Mouse (Mus musculus) cerebellum, adult 9-10 months (tissue): ENCODE measurements at regions not wholly inside any gene's neighbourhood (a gene's known extent, or its start where the extent isn't known, plus 50 kb on each side); places are given as distances from the start of the nearest gene placed in this dataset.

Experiments used
- DNase-seq: peaks from one replicate; pipeline ENCODE4 v3.0.0; 2022

DNA sequence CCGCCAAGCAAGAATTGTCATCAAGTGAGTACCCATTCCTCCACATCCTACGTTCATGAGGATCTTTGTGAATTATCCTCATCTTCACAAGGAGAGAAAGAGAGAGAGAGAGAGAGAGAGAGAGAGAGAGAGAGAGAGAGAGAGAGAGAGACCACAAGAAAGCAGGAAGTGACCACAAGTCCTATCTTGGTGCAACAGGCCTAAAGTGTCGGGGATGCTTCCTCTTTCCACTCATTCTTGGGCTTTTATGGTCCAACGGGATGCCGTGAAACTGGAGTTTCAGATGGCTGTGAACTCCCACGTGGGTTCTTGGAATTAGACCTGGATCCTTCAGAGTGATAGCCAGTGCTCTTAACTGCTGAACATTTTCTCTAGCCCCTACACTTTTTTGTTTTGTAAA, 53.1 kb upstream of the Rai14 start:
- no peak for DNase-seq

DNA sequence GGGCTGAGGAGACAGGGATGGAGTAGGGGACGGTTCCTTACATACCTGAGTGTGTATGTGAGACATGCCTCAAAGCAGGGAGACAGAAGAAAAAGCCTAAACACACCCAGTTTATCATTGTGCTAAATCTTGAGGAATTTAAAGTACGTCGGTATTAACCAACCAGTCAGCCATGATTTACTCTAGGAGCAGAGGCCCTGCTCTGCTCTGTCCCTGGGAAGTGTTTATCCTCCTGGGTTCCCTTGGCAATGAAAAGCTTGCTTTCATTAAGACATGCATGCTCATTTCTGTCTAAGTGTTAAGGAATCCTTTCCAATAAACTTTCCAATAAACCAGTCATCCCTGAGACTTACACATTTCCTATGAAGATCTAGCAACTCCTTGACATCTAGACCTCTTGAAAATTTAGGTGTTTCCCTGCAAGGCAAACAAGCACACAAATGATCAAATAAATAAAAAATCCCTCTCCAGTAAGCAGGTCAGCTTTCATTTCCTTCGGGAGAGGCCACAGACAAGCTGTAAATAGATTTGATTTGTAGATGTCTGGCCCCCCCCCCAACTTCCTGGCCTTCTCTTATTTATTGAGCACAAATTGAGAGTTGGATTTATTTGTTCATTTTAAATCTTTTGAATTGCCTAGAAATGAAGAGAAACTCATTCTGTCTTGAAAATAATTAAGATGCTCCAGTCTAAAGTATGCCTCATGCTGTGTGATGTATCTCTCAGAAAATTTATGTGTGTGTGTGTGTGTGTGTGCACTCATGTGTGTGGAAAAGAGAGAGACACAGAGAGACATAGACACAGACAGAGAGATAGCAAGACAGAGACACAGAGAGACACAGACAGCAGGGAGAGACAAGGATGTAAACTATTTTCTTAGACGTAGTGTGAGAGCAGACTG, 56.2 kb upstream of the Rai14 start:
- DNase-seq: no peak

DNA sequence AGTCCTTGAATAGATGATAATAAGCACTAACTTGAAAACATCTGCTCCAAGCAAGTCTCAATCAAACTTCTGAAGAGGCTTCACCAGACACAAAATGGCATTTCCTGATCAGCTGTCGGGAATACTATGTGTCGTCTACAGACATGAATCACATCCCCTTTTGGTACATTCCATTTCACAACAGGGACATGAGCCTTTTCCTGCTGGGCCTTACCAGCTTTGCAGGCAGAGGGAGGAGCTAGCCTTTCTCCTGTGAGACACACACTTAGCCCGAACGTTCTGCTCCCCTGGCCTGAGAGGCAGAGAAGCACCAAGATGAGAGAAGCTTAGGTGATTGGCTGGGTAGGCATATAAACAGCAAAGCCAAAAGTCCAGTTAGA, 56.9 kb upstream of the Rai14 start:
- DNase-seq: no peak

DNA sequence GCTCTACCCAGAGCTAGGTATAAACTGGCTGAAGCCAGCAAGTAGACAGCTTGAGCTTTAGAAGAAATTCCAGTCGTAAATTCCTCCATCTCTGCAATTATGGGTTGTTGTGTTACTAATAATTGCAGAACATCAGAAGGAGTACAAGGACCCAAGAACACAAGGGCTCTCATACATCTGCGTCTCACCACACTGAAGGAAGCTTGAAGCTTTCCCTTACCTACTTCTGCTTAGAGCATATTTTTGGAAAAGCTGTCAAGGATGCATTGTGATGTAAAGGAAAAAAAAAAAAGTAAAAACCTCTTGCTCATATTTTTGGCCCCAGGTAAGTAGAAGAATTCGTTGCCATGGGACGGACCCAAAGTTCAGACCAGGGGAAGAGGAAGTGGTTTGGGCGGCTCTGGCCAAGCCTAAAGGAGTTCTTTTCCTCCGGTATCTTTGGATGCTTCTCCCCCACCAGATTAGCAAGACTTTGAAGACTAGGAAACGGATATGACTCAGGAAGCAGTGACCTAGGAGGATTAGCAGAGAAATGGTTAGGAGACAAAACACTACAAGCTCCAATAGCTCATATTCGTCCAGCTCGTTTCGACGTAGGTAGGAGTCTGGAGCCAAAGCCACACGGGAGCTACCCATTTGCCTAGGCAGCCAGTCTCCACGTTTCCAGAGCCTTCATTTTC, 65.7 kb upstream of the Rai14 start:
- no peak for DNase-seq

DNA sequence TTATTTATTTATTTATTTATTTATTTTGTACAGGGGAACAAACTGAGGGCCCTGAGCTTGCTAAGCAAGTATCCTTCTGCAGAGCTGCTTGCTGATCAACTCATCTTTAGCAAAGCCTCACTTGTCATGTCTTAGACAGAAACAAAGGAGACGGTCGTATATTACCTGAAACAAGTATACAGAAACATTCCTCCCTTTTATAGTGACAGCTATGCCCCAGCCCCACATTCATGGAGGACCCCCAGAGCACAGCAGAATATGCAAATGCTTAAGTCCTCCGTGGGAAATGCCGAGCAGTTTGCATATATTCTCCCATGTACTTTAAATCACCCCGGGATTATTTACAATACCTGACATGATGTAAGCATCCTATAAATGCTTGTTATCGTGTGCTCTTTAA, 74.9 kb upstream of the Rai14 start:
- DNase-seq: no peak

DNA sequence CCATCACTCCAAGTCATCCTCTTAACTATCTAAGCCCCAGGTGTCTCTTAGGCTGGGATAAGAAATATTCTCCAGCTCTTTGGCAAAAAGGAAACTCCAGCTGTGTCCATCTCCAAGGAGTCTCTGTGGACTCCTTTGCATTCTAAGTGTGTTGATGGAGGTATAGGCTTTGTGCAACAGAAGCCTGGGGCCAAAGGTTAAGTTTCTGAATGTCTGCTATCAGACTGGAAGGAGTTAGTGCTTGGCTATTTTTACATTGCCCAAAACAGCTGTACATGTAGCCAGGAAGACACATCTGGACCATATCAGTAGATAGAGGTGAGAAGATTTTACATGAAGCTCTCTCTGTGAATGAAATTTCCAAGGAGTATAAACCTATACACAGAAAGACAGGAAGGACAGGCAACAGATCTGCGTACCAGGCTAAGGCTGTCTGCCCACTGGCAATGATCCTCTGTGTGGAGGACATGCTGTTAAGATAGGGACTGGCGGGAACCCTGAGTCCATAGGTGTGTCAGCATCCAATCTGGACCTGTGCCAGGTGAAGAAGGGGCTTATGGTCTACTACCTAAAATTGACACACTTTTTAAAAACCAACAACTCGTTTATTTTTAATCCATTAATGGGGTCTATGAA, 76.6 kb upstream of the Rai14 start:
- DNase-seq: no peak

DNA sequence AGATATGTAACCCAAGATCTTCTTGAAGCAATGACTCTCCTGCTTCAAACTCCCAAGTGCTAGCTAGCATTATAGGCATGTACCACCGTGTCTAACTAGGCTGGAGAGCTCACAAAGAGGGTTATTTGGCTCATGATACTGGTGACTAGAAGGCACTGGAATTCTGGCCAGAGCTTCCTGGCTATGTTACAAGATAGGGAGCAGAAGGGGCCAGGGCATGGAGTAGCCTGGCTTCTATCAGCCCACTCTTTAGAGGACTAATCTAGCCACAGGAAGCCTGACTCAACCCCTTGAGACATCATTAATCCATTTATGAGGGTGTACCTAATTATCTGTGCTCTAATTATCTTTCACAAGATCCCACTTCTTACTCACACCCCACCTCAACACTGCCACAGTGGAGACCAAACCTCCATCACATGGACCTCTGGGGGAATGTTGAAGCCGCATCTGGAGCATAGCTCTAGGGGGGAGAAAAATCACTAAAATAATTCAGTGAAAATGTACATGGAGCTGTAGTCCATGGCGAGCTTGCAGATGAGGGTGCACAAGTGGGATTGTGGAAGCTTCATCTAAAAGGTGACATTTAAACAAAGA, 77.2 kb upstream of the Rai14 start:
- DNase-seq: no peak

DNA sequence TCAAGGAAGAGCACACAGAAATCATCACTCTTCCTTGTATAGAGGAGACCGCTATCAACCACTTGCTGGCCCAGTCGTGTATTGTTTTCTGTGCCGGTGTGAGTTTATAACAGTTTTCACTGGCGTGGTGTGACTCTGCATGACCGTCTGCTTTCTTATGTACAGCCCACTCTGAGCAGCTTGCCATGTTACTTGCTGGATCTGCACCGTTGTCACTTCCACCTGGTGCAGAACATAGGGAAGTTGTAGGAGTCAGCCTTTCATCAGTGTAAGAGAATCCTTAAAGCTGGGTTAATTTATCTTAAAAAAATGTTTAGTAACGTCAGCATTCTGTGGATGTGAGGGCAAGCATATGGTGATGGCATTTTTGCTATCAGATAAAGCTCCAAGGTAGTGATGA, 77.7 kb upstream of the Rai14 start:
- no peak for DNase-seq

DNA sequence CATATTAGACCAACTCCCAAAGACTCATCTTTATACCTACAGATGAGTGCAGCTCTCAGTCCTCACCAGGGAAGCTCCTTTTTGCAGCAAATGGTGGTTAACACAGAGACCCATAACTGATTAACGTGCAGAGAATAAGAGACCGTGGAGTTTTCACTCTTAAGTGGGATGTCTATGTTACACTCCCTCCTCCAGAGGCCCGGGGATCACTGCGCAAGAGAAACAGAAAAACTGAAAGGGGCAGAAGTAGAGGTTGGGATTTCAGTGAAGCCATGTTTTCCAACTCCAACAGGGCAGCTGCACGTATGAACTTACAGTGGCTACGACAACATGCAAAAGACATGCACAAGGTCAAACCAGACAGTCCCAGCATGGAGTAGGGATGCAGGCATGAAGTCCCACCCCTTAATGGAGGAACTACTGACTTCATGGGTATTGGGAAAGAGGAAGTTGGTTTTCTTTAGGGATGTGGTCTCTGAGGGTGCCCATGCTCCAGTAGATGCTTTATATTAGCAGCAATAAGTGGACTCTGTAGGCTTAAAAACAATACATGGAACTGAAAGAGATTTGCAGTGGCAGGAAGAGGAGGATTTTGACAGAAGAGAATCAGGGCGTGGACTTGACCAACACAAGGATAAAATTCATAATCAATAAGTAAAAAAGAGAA, 80.8 kb upstream of the Rai14 start:
- DNase-seq: no peak

DNA sequence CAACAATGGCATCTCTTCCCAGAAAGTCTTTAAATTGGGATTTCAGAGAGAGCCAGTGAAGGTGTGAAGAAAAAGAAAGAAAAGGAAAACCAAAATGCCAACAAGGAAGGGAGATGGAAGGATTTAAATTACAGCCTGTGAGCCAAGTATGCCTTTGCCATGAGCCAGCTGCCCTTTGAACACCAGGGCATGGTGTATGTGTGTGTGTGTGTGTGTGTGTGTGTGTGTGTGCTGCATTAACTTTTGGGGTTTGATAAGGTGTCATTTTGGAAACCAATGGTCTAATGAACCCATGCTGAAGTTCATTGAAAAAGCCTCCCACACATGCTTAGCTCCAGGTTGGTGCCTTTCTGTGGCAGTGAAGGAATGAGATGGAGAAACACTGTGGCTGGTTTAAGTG, 85.2 kb upstream of the Rai14 start:
- DNase-seq: no peak

DNA sequence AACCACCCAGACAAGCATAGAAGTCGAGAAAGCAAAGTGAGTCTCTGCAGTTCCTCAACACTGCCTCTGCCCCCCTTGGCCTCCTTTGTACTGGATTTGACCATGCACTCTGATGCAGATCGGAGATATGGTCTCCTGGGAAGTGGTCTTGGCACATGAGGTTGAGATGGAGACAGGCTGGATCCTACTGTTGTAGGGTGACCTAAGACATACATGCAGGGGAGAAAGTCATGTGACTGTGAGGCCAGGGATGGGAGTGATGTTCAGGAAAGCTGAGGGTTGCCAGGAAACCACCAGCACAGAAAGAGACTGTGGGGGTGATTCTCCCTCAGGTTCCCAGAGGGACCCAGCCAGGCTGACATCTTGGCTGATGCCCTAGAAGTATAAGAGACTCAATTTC, 99.8 kb upstream of the Rai14 start:
- no peak for DNase-seq

DNA sequence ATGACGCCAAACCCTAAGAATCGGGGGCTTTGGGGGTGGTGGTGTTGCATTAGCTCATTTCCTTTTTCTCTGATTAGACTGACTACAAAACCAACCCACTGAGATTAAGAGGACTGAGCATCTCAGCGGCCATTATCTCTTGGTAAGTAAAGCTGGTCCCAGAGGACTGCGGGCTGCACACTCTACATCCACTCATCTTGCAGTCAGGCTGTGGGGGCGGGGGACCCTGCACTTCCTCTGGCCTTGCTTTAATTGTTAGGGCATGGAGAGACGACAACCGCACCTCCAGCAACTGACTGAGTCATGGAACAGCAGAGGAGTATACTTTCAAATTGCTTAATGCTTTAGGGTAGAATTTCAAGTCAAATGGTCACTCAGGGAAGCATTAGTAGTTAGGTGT, 100.3 kb upstream of the Rai14 start:
- DNase-seq: no peak

DNA sequence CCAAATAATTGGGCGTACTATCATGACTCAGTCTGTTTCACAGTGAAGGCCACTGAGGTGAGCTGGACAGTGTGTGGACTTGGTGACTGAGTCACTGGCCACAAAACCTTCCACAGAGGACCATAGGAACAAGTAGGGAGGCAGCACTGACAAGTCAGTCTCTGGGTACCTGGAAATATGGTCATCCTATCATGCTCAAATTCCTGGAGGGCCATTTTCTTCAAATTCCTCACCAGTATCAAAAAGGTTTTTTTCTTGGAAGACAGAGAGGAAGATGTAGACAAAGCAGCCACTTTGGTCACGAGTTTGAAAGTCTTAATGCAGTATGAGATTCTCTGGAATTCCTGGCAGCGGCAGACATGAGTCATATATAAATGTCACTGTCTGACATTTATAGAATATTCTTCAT, 101.8 kb upstream of the Rai14 start:
- DNase-seq: no peak

DNA sequence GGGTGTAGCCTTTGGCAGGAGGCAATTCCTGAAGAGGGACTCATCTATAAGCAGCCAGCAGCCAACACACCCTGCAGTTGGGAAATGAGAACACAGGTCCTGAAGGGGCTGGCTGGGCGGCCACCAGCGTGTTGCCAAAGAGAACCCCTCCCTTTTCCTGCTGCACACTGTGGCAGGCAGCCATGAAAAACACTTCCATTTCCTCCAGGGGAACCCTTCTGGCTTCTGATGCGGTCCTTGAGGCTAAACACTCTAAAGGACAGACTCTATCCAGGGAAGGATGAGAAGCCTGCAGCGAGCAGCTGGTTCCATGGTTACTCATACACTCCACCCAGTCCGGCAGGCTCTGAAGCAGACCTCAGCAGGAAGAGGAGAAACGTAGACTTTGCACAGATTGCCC, 103.8 kb upstream of the Rai14 start:
- DNase-seq: no peak

DNA sequence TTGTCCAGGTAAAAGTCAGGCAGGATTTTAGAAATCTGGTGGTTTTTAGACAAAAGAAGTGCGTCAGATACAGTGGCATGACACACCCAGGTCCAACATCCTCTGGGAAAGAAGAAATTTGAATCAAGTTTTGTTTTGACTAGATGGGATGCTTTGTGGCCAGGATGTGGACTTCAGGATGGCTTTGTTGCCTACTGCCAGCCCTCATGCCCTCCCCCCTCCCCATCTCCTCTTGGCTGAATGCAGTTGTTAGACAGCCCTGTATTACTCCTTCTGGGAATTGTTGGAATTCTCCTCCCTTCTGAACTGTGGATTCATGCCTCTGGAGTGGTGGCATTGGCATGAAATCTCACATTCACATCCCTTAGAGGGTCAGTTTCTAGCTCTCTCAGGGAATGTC, 104.3 kb upstream of the Rai14 start:
- DNase-seq: no peak

DNA sequence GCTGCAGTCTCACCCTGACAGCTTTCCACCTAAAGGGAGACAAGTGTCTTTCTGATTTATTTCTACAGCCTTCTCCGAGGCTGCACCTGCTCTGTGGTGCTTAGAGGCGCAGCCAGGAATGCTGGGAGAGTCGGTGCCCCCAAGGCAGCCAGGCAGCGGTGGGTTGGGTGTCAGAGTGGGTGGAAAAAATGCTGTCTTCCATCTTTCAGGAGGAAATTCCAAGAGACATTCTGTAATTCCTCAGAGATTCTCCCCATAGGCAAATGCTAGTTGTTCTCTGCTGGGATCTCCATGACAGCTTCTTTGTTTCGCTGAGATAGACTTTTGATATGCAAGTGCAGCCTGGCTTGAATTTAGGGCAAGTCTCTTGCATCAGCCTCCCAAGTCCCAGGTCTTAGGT, 109.5 kb upstream of the Rai14 start:
- no peak for DNase-seq

DNA sequence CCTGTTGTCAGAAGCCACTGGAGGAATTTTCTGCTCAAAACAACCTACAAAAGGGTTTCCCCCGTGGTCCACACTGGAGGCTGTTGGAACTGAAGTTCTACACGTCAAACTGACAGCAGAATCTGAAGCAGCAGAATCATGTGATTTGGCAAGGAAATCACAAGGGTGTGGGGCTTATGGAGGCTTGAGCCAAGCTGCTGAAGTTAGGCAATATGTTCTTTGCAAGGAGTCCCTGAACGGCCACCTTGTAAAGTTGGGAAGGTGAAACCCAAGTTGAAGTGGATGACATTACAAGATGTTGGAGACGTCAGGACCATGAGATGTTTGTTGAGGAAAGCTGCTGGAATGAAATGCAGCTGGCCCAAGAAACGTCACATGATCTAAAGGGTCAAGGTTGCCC, 115.2 kb upstream of the Rai14 start:
- DNase-seq: no peak

DNA sequence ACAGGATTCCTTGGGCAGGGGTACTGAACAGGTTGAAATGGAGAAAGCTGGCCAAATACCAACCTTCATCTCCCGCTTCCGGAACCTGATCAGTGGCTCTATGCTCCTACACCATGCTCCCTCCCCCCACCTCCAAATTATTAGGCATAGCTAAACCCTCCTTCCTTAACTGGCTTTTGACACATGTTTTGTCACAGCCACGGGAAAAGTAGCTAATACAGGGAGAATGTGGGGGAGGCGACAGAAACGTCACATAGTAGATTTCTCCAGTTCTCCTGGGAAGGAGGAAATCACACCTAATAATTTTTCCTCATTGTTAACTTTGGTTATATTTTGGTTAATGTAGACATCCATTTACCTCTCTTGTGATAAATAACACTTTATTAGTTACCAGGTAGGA, 116.1 kb upstream of the Rai14 start:
- DNase-seq: no peak

DNA sequence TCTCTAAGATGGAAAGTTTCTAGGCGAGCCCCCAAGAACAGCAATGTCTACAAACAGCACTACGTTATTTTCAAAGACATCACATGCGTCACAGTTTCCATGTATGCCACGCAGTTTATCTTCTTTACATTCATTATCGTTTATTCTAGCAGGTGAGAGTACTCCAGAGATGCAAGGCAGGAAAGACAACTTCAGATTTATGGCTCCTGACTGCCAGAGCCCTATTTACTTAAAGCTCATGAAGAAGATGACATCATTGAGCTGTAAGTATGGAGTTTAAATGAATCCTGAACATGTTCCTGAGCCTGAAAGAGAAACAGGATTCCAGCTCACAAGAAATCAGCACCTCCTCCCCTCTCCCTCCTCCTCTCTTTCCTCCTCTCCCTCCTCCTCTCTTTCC, 116.7 kb upstream of the Rai14 start:
- no peak for DNase-seq

DNA sequence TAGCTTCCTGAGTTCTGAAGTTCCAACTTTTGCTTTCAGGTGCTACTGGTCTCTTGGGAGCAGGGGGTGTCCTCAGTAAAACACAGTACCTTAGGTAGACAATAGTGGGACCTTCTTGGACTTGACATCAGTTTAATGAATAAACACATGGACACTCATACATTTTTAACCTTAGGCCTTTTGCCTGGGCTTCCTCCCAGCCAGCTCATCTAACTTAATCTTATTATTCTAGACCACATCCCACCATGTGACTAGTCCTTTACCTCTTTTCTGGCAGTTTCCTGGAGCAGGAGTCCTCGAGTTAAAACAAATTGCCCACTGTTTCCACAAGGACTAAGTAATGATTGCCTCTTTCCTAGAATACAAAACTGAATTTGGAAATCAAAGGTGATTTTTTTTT, 117.9 kb upstream of the Rai14 start:
- DNase-seq: no peak

DNA sequence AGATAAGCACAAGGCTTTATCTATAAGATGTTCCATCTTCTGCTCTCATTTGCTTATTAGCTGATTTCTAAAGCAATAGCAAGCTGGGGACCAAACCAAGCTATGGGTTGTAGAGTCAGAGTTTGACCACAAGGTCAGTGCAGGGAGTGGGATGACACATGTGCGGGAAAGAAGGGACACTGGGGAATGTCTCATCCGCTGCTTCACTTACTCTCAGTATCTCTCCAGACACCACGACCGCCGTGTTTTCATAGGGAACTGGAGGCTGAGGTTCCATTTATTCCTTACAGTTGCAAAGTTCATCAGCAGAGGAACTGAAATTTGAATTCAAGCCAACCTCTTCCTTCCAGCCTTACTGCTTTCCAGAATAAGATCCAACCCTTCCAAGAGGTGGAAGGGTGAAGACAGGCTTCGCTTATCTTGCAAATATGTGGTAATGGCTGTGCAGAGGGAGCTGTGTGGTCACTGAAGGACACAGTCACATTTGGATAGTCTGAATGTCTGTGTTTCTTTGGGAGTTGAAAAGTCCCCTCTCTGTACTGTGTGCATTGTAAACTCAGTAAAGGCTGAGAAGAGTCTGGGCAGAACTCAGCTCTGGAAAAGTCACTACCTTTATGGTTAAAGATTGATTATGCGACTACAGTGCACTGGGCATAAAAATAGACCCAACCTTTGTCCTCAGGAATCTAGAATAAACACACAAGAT, 118.1 kb upstream of the C1qtnf3 start:
- DNase-seq: no peak

DNA sequence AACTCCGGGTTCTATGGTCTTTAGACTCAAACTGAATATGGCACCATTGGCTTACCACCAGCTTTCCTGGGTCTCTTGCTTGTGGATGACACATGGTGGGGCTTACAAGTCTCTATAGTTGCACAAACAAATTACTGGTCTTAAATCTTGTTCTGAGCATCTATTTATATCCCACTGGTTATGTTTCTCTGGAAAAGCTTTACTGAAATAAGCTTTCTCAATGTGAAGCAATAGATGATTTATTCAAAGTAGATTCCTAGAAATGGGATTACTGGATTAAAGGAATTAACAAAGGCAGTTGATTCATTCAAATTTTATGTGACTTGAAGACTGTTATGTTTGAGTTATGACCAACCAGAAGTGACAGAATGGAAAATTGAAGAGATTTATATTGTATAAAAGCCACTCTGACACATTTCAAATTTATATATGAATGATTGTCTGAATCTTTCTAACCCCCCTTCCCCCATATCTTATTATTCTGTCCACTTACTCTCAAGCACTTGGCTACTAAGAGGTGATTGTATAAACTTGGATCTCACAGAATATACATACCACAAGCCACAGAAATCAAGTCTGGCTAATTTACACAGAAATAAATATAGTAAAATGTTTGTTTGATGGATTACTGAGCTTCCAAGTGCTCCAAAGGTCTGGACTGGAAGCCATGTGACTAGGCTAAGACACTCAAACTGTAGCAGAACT, 113.4 kb upstream of the C1qtnf3 start:
- DNase-seq: no peak
